Mouse (Mus musculus) erythroblast, embryonic 14.5 days (primary cell): Measurements from ENCODE around the gene Zfp62.

Experiments used
- GATA1 ChIP-seq: IDR thresholded peaks from 2 replicates; pipeline ENCODE4 v1.6.1; 2012; ENCODE audit warnings: low read length, inconsistent platforms, mixed read lengths
- TAL1 ChIP-seq: IDR thresholded peaks from 3 replicates; pipeline ENCODE4 v1.6.1; 2012; ENCODE audit warnings: low read length, inconsistent platforms, mixed read lengths

DNA sequence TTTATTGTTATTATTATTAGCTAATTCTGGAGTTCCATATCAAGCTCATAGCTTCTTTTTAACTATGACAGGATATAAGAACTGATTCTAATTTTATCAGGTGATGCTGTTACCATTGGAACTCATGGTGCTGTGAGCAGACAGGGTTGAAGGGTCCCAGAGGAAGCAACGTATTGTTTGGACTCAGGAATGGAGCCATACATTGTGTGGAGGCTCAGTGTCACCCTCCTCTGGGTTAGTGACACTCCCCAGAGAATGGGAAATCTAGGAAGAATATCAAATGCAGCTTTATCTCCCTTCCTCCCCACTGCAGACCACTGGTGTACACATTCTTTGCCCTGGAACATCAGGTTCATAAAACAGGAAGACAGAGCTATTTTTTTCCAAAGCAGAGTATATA, 19.9 kb upstream of the Zfp62 start:
- TF ChIP-seq TAL1 (no peak), GATA1 (no peak)
